Mouse (Mus musculus): ENCODE measurements at regions not wholly inside any gene's neighbourhood (a gene's known extent, or its start where the extent isn't known, plus 50 kb on each side); places are given as distances from the start of the nearest gene placed in this dataset.

- no peak for TF ChIP-seq POLR2A (IDR thresholded peaks at IDR 0.05; ENCODE audit: borderline replicate concordance, extremely low read depth, insufficient read depth, insufficient read length)
- H3K36me3 ChIP-seq (ENCODE audit: control insufficient read depth, insufficient read depth, low read length): no peaks in the 10 kb centered on the region
- no peak overlapping the region for H3K4me3 ChIP-seq (replicated peaks; ENCODE audit: low read length)
- no peak overlapping the region for H3K9ac ChIP-seq (ENCODE audit: low read depth, low read length, severe bottlenecking)
- ATAC-seq (ENCODE audit: low FRiP score, low read depth) (peak; percentile 65; the same call in 1 of the 2 replicates), DNase-seq (ENCODE audit: low spot score) (peak; percentile 22)
- H3K9me3 ChIP-seq (ENCODE audit: control insufficient read depth, low read length): no peaks in the 10 kb centered on the region
- H3K27ac ChIP-seq (replicated peaks; ENCODE audit: low read depth, low read length): no peak overlapping the region
- no peaks in the 10 kb centered on the region for H3K27me3 ChIP-seq (ENCODE audit: control insufficient read depth, insufficient read depth, low read length)
- WGBS: 50% methylated on average over 6 of the region's 6 CpGs
- no peak overlapping the region for H3K4me2 ChIP-seq (replicated peaks; ENCODE audit: low read depth, low read length, severe bottlenecking)
- H3K4me1 ChIP-seq (ENCODE audit: control insufficient read depth, insufficient read depth, low read length): 0 out of 2 replicates have a peak, but pooled peaks cover 2% of the 10 kb centered on the region
These were observed 150.1 kb downstream of the AI593442 start for GRCm38 (mm10) chr9:52529444-52529915.

- Histone ChIP-seq H3K9me3 (ENCODE audit: control insufficient read depth, low read length) (peaks cover 5% of the 10 kb centered on the region; the same call in 1 of the 2 replicates), H3K36me3 (ENCODE audit: control insufficient read depth, insufficient read depth, low read length) (no peaks in the 10 kb centered on the region), H3K4me2 (replicated peaks; ENCODE audit: low read depth, low read length, severe bottlenecking) (no peak overlapping the region), H3K27me3 (ENCODE audit: control insufficient read depth, insufficient read depth, low read length) (no peaks in the 10 kb centered on the region), H3K27ac (replicated peaks; ENCODE audit: low read depth, low read length) (no peak overlapping the region), H3K9ac (ENCODE audit: low read depth, low read length, severe bottlenecking) (no peak overlapping the region), H3K4me3 (replicated peaks; ENCODE audit: low read length) (no peak overlapping the region), H3K4me1 (ENCODE audit: control insufficient read depth, insufficient read depth, low read length) (no peaks in the 10 kb centered on the region)
- DNase-seq (ENCODE audit: low spot score) (no peak), ATAC-seq (ENCODE audit: low FRiP score, low read depth) (no peak)
- WGBS: 39% methylated on average over 3 of the region's 3 CpGs
- no peak for TF ChIP-seq POLR2A (IDR thresholded peaks at IDR 0.05; ENCODE audit: borderline replicate concordance, extremely low read depth, insufficient read depth, insufficient read length)
These were observed 179.1 kb downstream of the AI593442 start for GRCm38 (mm10) chr9:52500487-52500886.

GRCm38 (mm10) chr9:52495483-52496270 is 183.9 kb downstream of the AI593442 start:
- H3K9me3 ChIP-seq (ENCODE audit: control insufficient read depth, low read length): no peaks in the 10 kb centered on the region
- no peak overlapping the region for H3K4me3 ChIP-seq (replicated peaks; ENCODE audit: low read length)
- no peak overlapping the region for H3K4me2 ChIP-seq (replicated peaks; ENCODE audit: low read depth, low read length, severe bottlenecking)
- H3K9ac ChIP-seq (ENCODE audit: low read depth, low read length, severe bottlenecking): no peak overlapping the region
- 35% methylated on average over 8 of the region's 8 CpGs for WGBS
- no peaks in the 10 kb centered on the region for H3K27me3 ChIP-seq (ENCODE audit: control insufficient read depth, insufficient read depth, low read length)
- DNase-seq (ENCODE audit: low spot score) (peak; percentile 41), ATAC-seq (ENCODE audit: low FRiP score, low read depth) (no peak)
- 0 out of 2 replicates have a peak, but pooled peaks cover 7% of the 10 kb centered on the region for H3K4me1 ChIP-seq (ENCODE audit: control insufficient read depth, insufficient read depth, low read length)
- H3K36me3 ChIP-seq (ENCODE audit: control insufficient read depth, insufficient read depth, low read length): no peaks in the 10 kb centered on the region
- no peak overlapping the region for H3K27ac ChIP-seq (replicated peaks; ENCODE audit: low read depth, low read length)
- TF ChIP-seq POLR2A (IDR thresholded peaks at IDR 0.05; ENCODE audit: borderline replicate concordance, extremely low read depth, insufficient read depth, insufficient read length): no peak

- TF ChIP-seq POLR2A (IDR thresholded peaks at IDR 0.05; ENCODE audit: borderline replicate concordance, extremely low read depth, insufficient read depth, insufficient read length): no peak
- H3K27me3 ChIP-seq (ENCODE audit: control insufficient read depth, insufficient read depth, low read length): no peaks in the 10 kb centered on the region
- ATAC-seq (ENCODE audit: low FRiP score, low read depth): no peak
- H3K4me2 ChIP-seq (replicated peaks; ENCODE audit: low read depth, low read length, severe bottlenecking): no peak overlapping the region
- DNase-seq (ENCODE audit: low spot score): no peak
- no peak overlapping the region for H3K4me3 ChIP-seq (replicated peaks; ENCODE audit: low read length)
- no peak overlapping the region for H3K9ac ChIP-seq (ENCODE audit: low read depth, low read length, severe bottlenecking)
- H3K4me1 ChIP-seq (ENCODE audit: control insufficient read depth, insufficient read depth, low read length): 0 out of 2 replicates have a peak, but pooled peaks cover 7% of the 10 kb centered on the region
- no peaks in the 10 kb centered on the region for H3K9me3 ChIP-seq (ENCODE audit: control insufficient read depth, low read length)
- no peaks in the 10 kb centered on the region for H3K36me3 ChIP-seq (ENCODE audit: control insufficient read depth, insufficient read depth, low read length)
- 36% methylated on average over 2 of the region's 2 CpGs for WGBS
- no peak overlapping the region for H3K27ac ChIP-seq (replicated peaks; ENCODE audit: low read depth, low read length)
These were observed 186.6 kb downstream of the AI593442 start for GRCm38 (mm10) chr9:52492947-52493505.

GRCm38 (mm10) chr9:52473555-52474196 is 205.9 kb downstream of the AI593442 start:
- no peaks in the 10 kb centered on the region for H3K27me3 ChIP-seq (ENCODE audit: control insufficient read depth, insufficient read depth, low read length)
- no peaks in the 10 kb centered on the region for H3K9me3 ChIP-seq (ENCODE audit: control insufficient read depth, low read length)
- WGBS: 82% methylated on average over 11 of the region's 11 CpGs
- ATAC-seq (ENCODE audit: low FRiP score, low read depth) (no peak), DNase-seq (ENCODE audit: low spot score) (no peak)
- H3K4me3 ChIP-seq (replicated peaks; ENCODE audit: low read length): no peak overlapping the region
- H3K36me3 ChIP-seq (ENCODE audit: control insufficient read depth, insufficient read depth, low read length): no peaks in the 10 kb centered on the region
- no peaks in the 10 kb centered on the region for H3K4me1 ChIP-seq (ENCODE audit: control insufficient read depth, insufficient read depth, low read length)
- H3K27ac ChIP-seq (replicated peaks; ENCODE audit: low read depth, low read length): no peak overlapping the region
- no peak overlapping the region for H3K4me2 ChIP-seq (replicated peaks; ENCODE audit: low read depth, low read length, severe bottlenecking)
- TF ChIP-seq POLR2A (IDR thresholded peaks at IDR 0.05; ENCODE audit: borderline replicate concordance, extremely low read depth, insufficient read depth, insufficient read length): no peak
- H3K9ac ChIP-seq (ENCODE audit: low read depth, low read length, severe bottlenecking): no peak overlapping the region

Data from limb, embryonic 14.5 days (tissue).